Mouse (Mus musculus) stomach, postnatal 0 days (tissue): ENCODE measurements at regions not wholly inside any gene's neighbourhood (a gene's known extent, or its start where the extent isn't known, plus 50 kb on each side); places are given as distances from the start of the nearest gene placed in this dataset.

Experiments used
- CTCF ChIP-seq: IDR thresholded peaks from 2 replicates; pipeline ENCODE4 v1.5.1; 2016; ENCODE audit warnings: antibody characterized with exemption, low read depth, mild to moderate bottlenecking, moderate library complexity
- EP300 ChIP-seq: optimal IDR thresholded peaks from 2 replicates; pipeline ENCODE3; 2016; ENCODE audit warnings: antibody characterized with exemption

DNA sequence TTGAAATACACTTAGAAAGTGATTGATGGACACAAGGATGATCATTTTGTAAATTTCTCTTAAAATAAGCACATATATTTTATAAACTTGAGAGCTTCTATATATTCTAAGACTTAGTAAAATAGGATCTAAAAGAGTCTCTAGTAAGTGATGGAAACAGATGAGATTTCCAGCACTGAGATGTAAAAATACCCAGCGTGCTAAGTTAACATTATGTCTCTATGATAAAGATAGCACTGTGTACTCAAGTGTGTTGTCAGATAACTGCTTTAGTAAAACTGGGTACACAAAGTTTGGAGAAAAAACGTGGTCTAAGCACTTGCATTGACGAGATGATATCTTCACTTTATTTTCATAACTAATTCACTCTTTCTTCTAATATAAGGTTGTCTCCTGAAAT lies 479.4 kb downstream of the Pabpc4l start:
- TF ChIP-seq CTCF: no peak
- no peak for TF ChIP-seq EP300
